Mouse (Mus musculus): ENCODE measurements around the gene Zfyve21. TPM values are rescaled to one million over a fixed set of nuclear protein-coding genes. Genes with fewer than 3 reads are reported as not detected.
A peak's percentile ranks its signal among the peaks of the same experiment; 100 is the strongest.

The Zfyve21 gene
- polyA plus RNA-seq, 1 experiment from 2014 or later = 117 TPM

- H3K9me3 ChIP-seq (replicated peaks; ENCODE audit: low read length) = no peaks in the 10 kb centered on the region
Measured at GRCm38 (mm10) chr12:111817991-111818390, 4.0 kb downstream of the Zfyve21 start.

GRCm38 (mm10) chr12:111819936-111820335 is 6.0 kb downstream of the Zfyve21 start:
- no peak for ATAC-seq (replicated peaks; ENCODE audit: low FRiP score, low read depth)
- 38% methylated on average over 8 of the region's 8 CpGs for WGBS
- no peak overlapping the region for H3K4me3 ChIP-seq (replicated peaks; ENCODE audit: low read depth, low read length)
- no peak for DNase-seq (ENCODE audit: low spot score)
- peaks cover 21% of the 10 kb centered on the region for H3K36me3 ChIP-seq (ENCODE audit: insufficient read depth, low read length)
- no peak overlapping the region for H3K27ac ChIP-seq
- H3K9ac ChIP-seq (ENCODE audit: low read depth, low read length) = no peak overlapping the region
- H3K9me3 ChIP-seq (replicated peaks; ENCODE audit: low read length) = no peaks in the 10 kb centered on the region
- no peaks in the 10 kb centered on the region for H3K27me3 ChIP-seq (ENCODE audit: insufficient read depth, low read length)
- TF ChIP-seq CTCF (IDR thresholded peaks at IDR 0.05; ENCODE audit: low read depth) = no peak
- no peak overlapping the region for H3K4me2 ChIP-seq (ENCODE audit: low read length)
- H3K4me1 ChIP-seq (replicated peaks; ENCODE audit: insufficient read depth, low read length) = peaks cover 22% of the 10 kb centered on the region

More at GRCm38 (mm10) chr12:111817991-111818390, 4.0 kb downstream of the Zfyve21 start:
- DNase-seq (ENCODE audit: low spot score) (no peak), ATAC-seq (replicated peaks; ENCODE audit: low FRiP score, low read depth) (no peak)
- Histone ChIP-seq H3K27me3 (ENCODE audit: insufficient read depth, low read length) (no peaks in the 10 kb centered on the region), H3K36me3 (ENCODE audit: insufficient read depth, low read length) (0 out of 2 replicates have a peak, but pooled peaks cover 2% of the 10 kb centered on the region), H3K9ac (ENCODE audit: low read depth, low read length) (no peak overlapping the region), H3K4me3 (replicated peaks; ENCODE audit: low read depth, low read length) (no peak overlapping the region), H3K4me1 (replicated peaks; ENCODE audit: insufficient read depth, low read length) (peaks cover 23% of the 10 kb centered on the region), H3K27ac (no peak overlapping the region), H3K4me2 (ENCODE audit: low read length) (no peak overlapping the region)
- TF ChIP-seq CTCF (IDR thresholded peaks at IDR 0.05; ENCODE audit: low read depth) = no peak
- 88% methylated on average over 8 of the region's 8 CpGs for WGBS

GRCm38 (mm10) chr12:111820708-111821107 is 6.7 kb downstream of the Zfyve21 start:
- TF ChIP-seq CTCF (IDR thresholded peaks at IDR 0.05; ENCODE audit: low read depth) = no peak
- no peak for DNase-seq (ENCODE audit: low spot score)
- no peak for ATAC-seq (replicated peaks; ENCODE audit: low FRiP score, low read depth)
- no peak overlapping the region for H3K4me3 ChIP-seq (replicated peaks; ENCODE audit: low read depth, low read length)
- no peaks in the 10 kb centered on the region for H3K9me3 ChIP-seq (replicated peaks; ENCODE audit: low read length)
- H3K4me2 ChIP-seq (ENCODE audit: low read length) = no peak overlapping the region
- WGBS = 62% methylated on average over 7 of the region's 7 CpGs
- H3K9ac ChIP-seq (ENCODE audit: low read depth, low read length) = no peak overlapping the region
- H3K4me1 ChIP-seq (replicated peaks; ENCODE audit: insufficient read depth, low read length) = peaks cover 15% of the 10 kb centered on the region
- H3K27ac ChIP-seq = no peak overlapping the region
- H3K36me3 ChIP-seq (ENCODE audit: insufficient read depth, low read length) = peaks cover 29% of the 10 kb centered on the region
- no peaks in the 10 kb centered on the region for H3K27me3 ChIP-seq (ENCODE audit: insufficient read depth, low read length)

- TF ChIP-seq CTCF (IDR thresholded peaks at IDR 0.05; ENCODE audit: low read depth) = no peak
- Histone ChIP-seq H3K4me3 (replicated peaks; ENCODE audit: low read depth, low read length) (no peak overlapping the region), H3K4me1 (replicated peaks; ENCODE audit: insufficient read depth, low read length) (peaks cover 3% of the 10 kb centered on the region), H3K9me3 (replicated peaks; ENCODE audit: low read length) (no peaks in the 10 kb centered on the region), H3K27me3 (ENCODE audit: insufficient read depth, low read length) (no peaks in the 10 kb centered on the region), H3K9ac (ENCODE audit: low read depth, low read length) (no peak overlapping the region), H3K36me3 (ENCODE audit: insufficient read depth, low read length) (peaks cover 40% of the 10 kb centered on the region), H3K4me2 (ENCODE audit: low read length) (no peak overlapping the region), H3K27ac (no peak overlapping the region)
- ATAC-seq (replicated peaks; ENCODE audit: low FRiP score, low read depth) = no peak
- DNase-seq (ENCODE audit: low spot score) = no peak
- 62% methylated on average over 4 of the region's 4 CpGs for WGBS
Measured at GRCm38 (mm10) chr12:111821931-111822330, 8.0 kb downstream of the Zfyve21 start.

- DNase-seq (ENCODE audit: low spot score) = no peak
- ATAC-seq (replicated peaks; ENCODE audit: low FRiP score, low read depth) = no peak
- H3K4me2 ChIP-seq (ENCODE audit: low read length) = no peak overlapping the region
- H3K9me3 ChIP-seq (replicated peaks; ENCODE audit: low read length) = no peaks in the 10 kb centered on the region
- WGBS = 87% methylated on average over 12 of the region's 12 CpGs
- no peaks in the 10 kb centered on the region for H3K4me1 ChIP-seq (replicated peaks; ENCODE audit: insufficient read depth, low read length)
- TF ChIP-seq CTCF (IDR thresholded peaks at IDR 0.05; ENCODE audit: low read depth) = no peak
- H3K4me3 ChIP-seq (replicated peaks; ENCODE audit: low read depth, low read length) = no peak overlapping the region
- peaks cover 89% of the 10 kb centered on the region for H3K36me3 ChIP-seq (ENCODE audit: insufficient read depth, low read length)
- no peak overlapping the region for H3K9ac ChIP-seq (ENCODE audit: low read depth, low read length)
- no peak overlapping the region for H3K27ac ChIP-seq
- no peaks in the 10 kb centered on the region for H3K27me3 ChIP-seq (ENCODE audit: insufficient read depth, low read length)
Measured at GRCm38 (mm10) chr12:111827556-111827955, 13.6 kb downstream of the Zfyve21 start.

GRCm38 (mm10) chr12:111829447-111829846 is 15.5 kb downstream of the Zfyve21 start:
- Histone ChIP-seq H3K4me1 (replicated peaks; ENCODE audit: insufficient read depth, low read length) (no peaks in the 10 kb centered on the region), H3K9me3 (replicated peaks; ENCODE audit: low read length) (no peaks in the 10 kb centered on the region), H3K4me2 (ENCODE audit: low read length) (no peak overlapping the region), H3K36me3 (ENCODE audit: insufficient read depth, low read length) (peaks cover 91% of the 10 kb centered on the region), H3K27ac (no peak overlapping the region), H3K4me3 (replicated peaks; ENCODE audit: low read depth, low read length) (no peak overlapping the region), H3K9ac (ENCODE audit: low read depth, low read length) (0 out of 2 replicates have a peak overlapping the region, but pooled peaks have one; percentile 18), H3K27me3 (ENCODE audit: insufficient read depth, low read length) (no peaks in the 10 kb centered on the region)
- no peak for ATAC-seq (replicated peaks; ENCODE audit: low FRiP score, low read depth)
- DNase-seq (ENCODE audit: low spot score) = no peak
- 85% methylated on average over 5 of the region's 5 CpGs for WGBS
- no peak for TF ChIP-seq CTCF (IDR thresholded peaks at IDR 0.05; ENCODE audit: low read depth)

- Histone ChIP-seq H3K27me3 (ENCODE audit: insufficient read depth, low read length) (no peaks in the 10 kb centered on the region), H3K4me3 (replicated peaks; ENCODE audit: low read depth, low read length) (no peak overlapping the region), H3K4me1 (replicated peaks; ENCODE audit: insufficient read depth, low read length) (no peaks in the 10 kb centered on the region), H3K4me2 (ENCODE audit: low read length) (no peak overlapping the region), H3K36me3 (ENCODE audit: insufficient read depth, low read length) (peaks cover 90% of the 10 kb centered on the region), H3K27ac (no peak overlapping the region), H3K9me3 (replicated peaks; ENCODE audit: low read length) (no peaks in the 10 kb centered on the region), H3K9ac (ENCODE audit: low read depth, low read length) (no peak overlapping the region)
- TF ChIP-seq CTCF (IDR thresholded peaks at IDR 0.05; ENCODE audit: low read depth) = no peak
- DNase-seq (ENCODE audit: low spot score) (no peak), ATAC-seq (replicated peaks; ENCODE audit: low FRiP score, low read depth) (no peak)
- 95% methylated on average over 9 of the region's 9 CpGs for WGBS
Measured at GRCm38 (mm10) chr12:111829954-111830353, 16.0 kb downstream of the Zfyve21 start.
